Mouse (Mus musculus) lung, postnatal 14 days (tissue): ENCODE results near the gene Hypk.

ENCODE experiments used
- DNase-seq: peaks from one replicate; pipeline ENCODE4 v3.0.0; 2021

Hypk gene

GRCm38 (mm10) chr2:121507173-121507950 is 54.3 kb downstream of the Hypk start:
- no peak for DNase-seq

DNA sequence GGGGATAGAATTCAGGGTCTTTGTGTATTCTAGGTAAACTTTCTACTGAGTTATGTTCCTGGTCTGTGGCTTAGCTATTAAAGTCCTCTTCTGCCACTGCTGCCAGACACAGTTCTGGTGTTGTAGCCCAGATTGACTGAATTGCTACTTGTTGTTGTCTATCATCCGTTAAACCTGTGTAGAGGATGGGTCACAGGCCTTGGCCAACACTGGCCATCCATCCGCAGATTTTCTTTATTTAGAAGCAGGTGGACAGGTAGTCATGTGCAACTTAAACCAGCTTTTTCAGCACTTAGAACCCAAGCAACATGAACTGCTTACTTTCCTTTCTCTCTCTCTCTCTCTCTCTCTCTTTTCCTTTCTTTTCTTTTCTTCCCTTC is 54.9 kb downstream of the Hypk start:
- DNase-seq = no peak
